Mouse (Mus musculus) hindbrain, embryonic 11.5 days (tissue): ENCODE results near the gene Gmpr. TPM values are rescaled to one million over a fixed set of nuclear protein-coding genes. Genes with fewer than 3 reads are reported as not detected.

Experiments used
- ATAC-seq: fragments of 200-750 bp; cut with Nextera tagmentation; 2 replicates; pipeline ENCODE4 v1.8.0; 2017; ENCODE audit warnings: mild to moderate bottlenecking, moderate TSS enrichment, moderate library complexity; ENCODE audit not compliant: low FRiP score
- DNase-seq: peaks from one replicate; pipeline ENCODE4 v3.0.0-alpha.2; 2015; ENCODE audit warnings: low spot score
- H3K27ac ChIP-seq: fragments of 300-500 bp; sonication (generic); 2 replicates; pipeline ENCODE4 v1.5.1; 2014; ENCODE audit warnings: mild to moderate bottlenecking, low read depth, low read length
- H3K27me3 ChIP-seq: fragments of 300-500 bp; sonication (generic); 2 replicates; pipeline ENCODE4 v1.6.1; 2014; ENCODE audit warnings: mild to moderate bottlenecking, low read length, moderate library complexity, mixed read lengths; ENCODE audit not compliant: control insufficient read depth, insufficient read depth
- H3K36me3 ChIP-seq: fragments of 300-500 bp; sonication (generic); 2 replicates; pipeline ENCODE4 v1.6.1; 2014; ENCODE audit warnings: mild to moderate bottlenecking, low read length, moderate library complexity, mixed read lengths; ENCODE audit not compliant: control insufficient read depth, insufficient read depth
- H3K4me1 ChIP-seq: fragments of 300-500 bp; sonication (generic); replicated peaks from 2 replicates; pipeline ENCODE4 v1.6.1; 2014; ENCODE audit warnings: low read length, mixed read lengths; ENCODE audit not compliant: control insufficient read depth, insufficient read depth
- H3K4me2 ChIP-seq: fragments of 300-500 bp; sonication (generic); replicated peaks from 2 replicates; pipeline ENCODE4 v1.6.1; 2014; ENCODE audit warnings: mild to moderate bottlenecking, low read depth, low read length
- H3K4me3 ChIP-seq: fragments of 300-500 bp; sonication (generic); 2 replicates; pipeline ENCODE4 v1.5.1; 2014; ENCODE audit warnings: low read depth, low read length
- H3K9ac ChIP-seq: fragments of 300-500 bp; sonication (generic); 2 replicates; pipeline ENCODE4 v1.6.1; 2014; ENCODE audit warnings: low read depth, low read length
- H3K9me3 ChIP-seq: fragments of 300-500 bp; sonication (generic); 2 replicates; pipeline ENCODE4 v1.6.1; 2016; ENCODE audit warnings: low read length; ENCODE audit not compliant: control insufficient read depth
- WGBS: fragments of 180-500 bp; shearing (Covaris S2); extraction: QIAGEN DNeasy Blood & Tissue Kit; methylation state at CpG from one replicate; pipeline ENCODE4 v1.1.7; 2014; 5-methylcytosine and 5-hydroxymethylcytosine counted together
- polyA plus RNA-seq: library from polyadenylated mRNA; unstranded; fragments of >200 nt; fragmentation: Nextera tagmentation; extraction: Ambion mirVana; gene quantifications from 2 replicates; pipeline ENCODE4 v1.2.1, GENCODE M21; 2014

Gene Gmpr
- polyA plus RNA-seq, 1 experiment from 2014 or later: 26.8 TPM

- ATAC-seq (no peak), DNase-seq (no peak)
- Histone ChIP-seq H3K4me3 (no peak overlapping the region), H3K36me3 (no peaks in the 10 kb centered on the region), H3K9me3 (no peaks in the 10 kb centered on the region), H3K4me1 (peaks cover 2% of the 10 kb centered on the region; the same call in 1 of the 2 replicates), H3K9ac (no peak overlapping the region), H3K27ac (no peak overlapping the region), H3K4me2 (no peak overlapping the region), H3K27me3 (no peaks in the 10 kb centered on the region)
- 82% methylated on average over 11 of the region's 11 CpGs for WGBS
Observed at GRCm38 (mm10) chr13:45527232-45527964, 20.2 kb downstream of the Gmpr start.

- H3K4me2 ChIP-seq: no peak overlapping the region
- ATAC-seq (no peak), DNase-seq (no peak)
- no peak overlapping the region for H3K27ac ChIP-seq
- H3K27me3 ChIP-seq: no peaks in the 10 kb centered on the region
- 86% methylated on average over 4 of the region's 4 CpGs for WGBS
- H3K4me1 ChIP-seq: peaks cover 2% of the 10 kb centered on the region; the same call in 1 of the 2 replicates
- no peaks in the 10 kb centered on the region for H3K36me3 ChIP-seq
- no peak overlapping the region for H3K9ac ChIP-seq
- H3K4me3 ChIP-seq: no peak overlapping the region
- no peaks in the 10 kb centered on the region for H3K9me3 ChIP-seq
Observed at GRCm38 (mm10) chr13:45528787-45529186, 21.5 kb downstream of the Gmpr start.

- peaks cover 2% of the 10 kb centered on the region; the same call in 1 of the 2 replicates for H3K4me1 ChIP-seq
- H3K4me3 ChIP-seq: no peak overlapping the region
- no peak overlapping the region for H3K9ac ChIP-seq
- H3K36me3 ChIP-seq: no peaks in the 10 kb centered on the region
- no peak overlapping the region for H3K27ac ChIP-seq
- H3K9me3 ChIP-seq: no peaks in the 10 kb centered on the region
- WGBS: 27% methylated on average over 6 of the region's 6 CpGs
- DNase-seq (no peak), ATAC-seq (no peak)
- H3K27me3 ChIP-seq: no peaks in the 10 kb centered on the region
- H3K4me2 ChIP-seq: no peak overlapping the region
Observed at GRCm38 (mm10) chr13:45530754-45531153, 23.5 kb downstream of the Gmpr start.

GRCm38 (mm10) chr13:45535731-45536453 is 28.6 kb downstream of the Gmpr start:
- 90% methylated on average over 9 of the region's 9 CpGs for WGBS
- Histone ChIP-seq H3K27me3 (no peaks in the 10 kb centered on the region), H3K9ac (no peak overlapping the region), H3K4me3 (no peak overlapping the region), H3K36me3 (no peaks in the 10 kb centered on the region), H3K4me2 (no peak overlapping the region), H3K9me3 (no peaks in the 10 kb centered on the region), H3K4me1 (0 out of 2 replicates have a peak, but pooled peaks cover 3% of the 10 kb centered on the region), H3K27ac (no peak overlapping the region)
- no peak for ATAC-seq
- DNase-seq: no peak

GRCm38 (mm10) chr13:45537110-45537509 is 29.9 kb downstream of the Gmpr start:
- Histone ChIP-seq H3K4me3 (no peak overlapping the region), H3K9ac (no peak overlapping the region), H3K4me1 (0 out of 2 replicates have a peak, but pooled peaks cover 3% of the 10 kb centered on the region), H3K9me3 (no peaks in the 10 kb centered on the region), H3K4me2 (no peak overlapping the region), H3K27ac (no peak overlapping the region), H3K36me3 (no peaks in the 10 kb centered on the region), H3K27me3 (no peaks in the 10 kb centered on the region)
- 84% methylated on average over 9 of the region's 9 CpGs for WGBS
- DNase-seq (no peak), ATAC-seq (no peak)

GRCm38 (mm10) chr13:45538091-45538490 is 30.8 kb downstream of the Gmpr start:
- H3K27ac ChIP-seq: no peak overlapping the region
- no peak overlapping the region for H3K9ac ChIP-seq
- 0 out of 2 replicates have a peak, but pooled peaks cover 3% of the 10 kb centered on the region for H3K4me1 ChIP-seq
- no peaks in the 10 kb centered on the region for H3K36me3 ChIP-seq
- H3K9me3 ChIP-seq: no peaks in the 10 kb centered on the region
- no peak overlapping the region for H3K4me3 ChIP-seq
- DNase-seq (no peak), ATAC-seq (no peak)
- no peak overlapping the region for H3K4me2 ChIP-seq
- H3K27me3 ChIP-seq: no peaks in the 10 kb centered on the region; the same call in 1 of the 2 replicates
- WGBS: 89% methylated on average over 9 of the region's 9 CpGs

- 33% methylated on average over 10 of the region's 10 CpGs for WGBS
- no peaks in the 10 kb centered on the region for H3K36me3 ChIP-seq
- DNase-seq: peak; percentile 86
- ATAC-seq: peak; percentile 92
- peak overlapping the region; percentile 35 for H3K4me3 ChIP-seq
- no peak overlapping the region for H3K9ac ChIP-seq
- no peaks in the 10 kb centered on the region; the same call in 1 of the 2 replicates for H3K27me3 ChIP-seq
- H3K27ac ChIP-seq: 0 out of 2 replicates have a peak overlapping the region, but pooled peaks have one; percentile 30
- H3K4me2 ChIP-seq: peak overlapping the region; percentile 53
- no peaks in the 10 kb centered on the region for H3K9me3 ChIP-seq
- H3K4me1 ChIP-seq: 0 out of 2 replicates have a peak, but pooled peaks cover 3% of the 10 kb centered on the region
Observed at GRCm38 (mm10) chr13:45538532-45539204, 31.4 kb downstream of the Gmpr start.

GRCm38 (mm10) chr13:45539205-45539568 is 31.9 kb downstream of the Gmpr start:
- Histone ChIP-seq H3K4me1 (0 out of 2 replicates have a peak, but pooled peaks cover 3% of the 10 kb centered on the region), H3K27me3 (no peaks in the 10 kb centered on the region; the same call in 1 of the 2 replicates), H3K36me3 (no peaks in the 10 kb centered on the region), H3K9ac (no peak overlapping the region), H3K27ac (0 out of 2 replicates have a peak overlapping the region, but pooled peaks have one; percentile 30), H3K4me2 (peak overlapping the region; percentile 53), H3K4me3 (peak overlapping the region; percentile 35), H3K9me3 (no peaks in the 10 kb centered on the region)
- ATAC-seq: peak; percentile 88
- peak; percentile 88 for DNase-seq
- 10% methylated on average over 10 of the region's 10 CpGs for WGBS
